9 mouse cellular contexts compared by ENCODE assay signal in the genomic region with DNA sequence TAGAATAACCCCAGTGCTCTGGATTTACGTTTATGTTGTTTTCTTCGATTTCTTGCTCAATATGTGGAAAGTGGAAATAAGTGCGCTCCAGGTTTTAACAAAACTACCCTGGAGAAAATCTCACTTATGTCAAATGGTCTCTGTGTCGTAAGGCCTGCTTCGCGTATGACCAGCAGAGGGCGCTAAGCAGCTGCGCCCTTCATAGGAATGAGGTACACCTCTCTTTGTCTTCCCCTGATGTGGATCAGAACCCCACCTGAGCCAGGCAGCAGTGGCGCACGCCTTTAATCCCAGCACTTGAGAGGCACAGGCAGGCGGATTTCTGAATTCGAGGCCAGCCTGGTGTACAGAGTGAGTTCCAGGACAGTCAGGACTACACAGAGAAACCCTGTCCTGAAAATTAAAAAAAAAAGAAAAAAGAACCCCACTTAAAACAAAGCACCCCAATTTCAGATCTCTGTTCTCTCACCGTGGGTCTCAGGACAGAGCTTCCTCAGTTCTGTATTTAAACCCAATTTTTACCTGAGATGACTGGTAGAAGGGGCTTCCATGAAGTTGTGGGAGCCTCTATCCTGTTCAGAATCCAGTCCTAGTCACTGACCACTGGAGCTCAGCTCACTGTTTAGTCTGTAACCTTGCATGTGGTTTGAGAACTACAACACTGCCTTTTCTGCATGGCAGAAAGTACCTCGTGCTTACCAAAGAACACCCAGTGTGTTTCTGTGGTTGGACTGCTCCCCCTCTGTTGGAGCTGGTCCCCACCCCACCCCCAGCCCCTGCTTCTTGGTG. TPM values are rescaled to one million over a fixed set of nuclear protein-coding genes. Genes with fewer than 3 reads are reported as not detected.
DNase-seq lines count a peak whose midpoint lies in the region; ATAC-seq and TF ChIP-seq lines count a peak whose summit lies in the region.
"Had no signal": no experiment of that assay in that cellular context is flagged by ENCODE, and none has a peak within 500 bp of the region (broad histone marks: within the 10 kb centered on the region; RNA-seq: fewer than 3 reads in every experiment).

No protein-coding gene starts in this region.

- H3K9ac ChIP-seq in liver, postnatal 0 days (replicated peaks), result no peak overlapping the region

- no peaks in the 10 kb centered on the region for H3K27me3 ChIP-seq in liver, postnatal 0 days (ENCODE audit: insufficient read depth, low read length)

- peak; percentile 53 for DNase-seq in urinary bladder, postnatal 14 days (ENCODE audit: low spot score)
- no peak for DNase-seq in urinary bladder, postnatal 4 days (ENCODE audit: low spot score in 2 of 2)
- peak; percentile 26 for DNase-seq in cerebellum, adult 9-10 months
- DNase-seq in frontal cortex, postnatal 36 days (ENCODE audit: low spot score in 2 of 2), result peak; percentile 5 to 29
- peak; percentile 1 to 33 for DNase-seq in kidney, adult 8-10 months
- DNase-seq in liver, postnatal 0 days, result peak; percentile 55
- DNase-seq in ovary, postnatal 14 days (ENCODE audit: low spot score), result peak; percentile 13

- H3K4me2 ChIP-seq in liver, postnatal 0 days (ENCODE audit: low read depth, low read length), result no peak overlapping the region

- H3K4me3 ChIP-seq in liver, postnatal 0 days (ENCODE audit: low read depth, low read length), result no peak overlapping the region

- no peaks in the 10 kb centered on the region for H3K4me1 ChIP-seq in liver, postnatal 0 days (ENCODE audit: insufficient read depth)

- no peaks in the 10 kb centered on the region for H3K36me3 ChIP-seq in liver, postnatal 0 days (replicated peaks; ENCODE audit: insufficient read depth, low read length)

- no peak for ATAC-seq in liver, postnatal 0 days
- no peak for ATAC-seq in erythroblast, adult 5-6 weeks (replicated peaks; ENCODE audit: low FRiP score, poor library complexity, severe bottlenecking)

- no peak for TF ChIP-seq EP300 in liver, postnatal 0 days (IDR thresholded peaks at IDR 0.05; ENCODE audit: low read depth)

- WGBS in liver, postnatal 0 days (ENCODE audit: insufficient replicate concordance), result 22% methylated on average over 14 of the region's 14 CpGs

- TF ChIP-seq CTCF in liver, postnatal 0 days (IDR thresholded peaks at IDR 0.05; ENCODE audit: low read depth), result peak; percentile 92

- no peak overlapping the region for H3K27ac ChIP-seq in liver, postnatal 0 days (ENCODE audit: low read depth)

- H3K9me3 ChIP-seq in liver, postnatal 0 days (ENCODE audit: low read length), result no peaks in the 10 kb centered on the region

RNA-seq across cellular contexts. Expression of gene Adgrf4, which starts 33.3 kb away (rescaled TPM):
- not detected in 2 replicates for polyA plus RNA-seq in liver, postnatal 0 days (2015; fragmentation: Nextera tagmentation; extraction: Ambion mirVana)
- total RNA-seq in erythroblast, adult 5-6 weeks (2015; ENCODE audit: low replicate concordance), result not detected in 2 replicates
- not detected in 2 replicates for total RNA-seq in erythroblast, adult 5-6 weeks (2017; ENCODE audit: low replicate concordance)

RNA-seq across cellular contexts. Expression of gene Opn5, which starts 47.6 kb away (rescaled TPM):
- polyA plus RNA-seq in liver, postnatal 0 days (2015; fragmentation: Nextera tagmentation; extraction: Ambion mirVana), result not detected in 2 replicates
- not detected in 2 replicates for total RNA-seq in erythroblast, adult 5-6 weeks (2015; ENCODE audit: low replicate concordance)
- not detected in 2 replicates for total RNA-seq in erythroblast, adult 5-6 weeks (2017; ENCODE audit: low replicate concordance)
- total RNA-seq: gastrocnemius, postnatal 4 days had no signal

Comparison
In these comparisons a context has a peak if more than half of its experiments do, and no peak if none do; other contexts are left out.
1. DNase-seq: peak in urinary bladder, postnatal 14 days (single experiment), cerebellum, adult 9-10 months (single experiment), frontal cortex, postnatal 36 days (2 of 2), kidney, adult 8-10 months (2 of 2), liver, postnatal 0 days (single experiment) and ovary, postnatal 14 days (single experiment); none in urinary bladder, postnatal 4 days (0 of 2).